Mouse (Mus musculus): ENCODE data around the gene Them5.

Them5 gene

DNA sequence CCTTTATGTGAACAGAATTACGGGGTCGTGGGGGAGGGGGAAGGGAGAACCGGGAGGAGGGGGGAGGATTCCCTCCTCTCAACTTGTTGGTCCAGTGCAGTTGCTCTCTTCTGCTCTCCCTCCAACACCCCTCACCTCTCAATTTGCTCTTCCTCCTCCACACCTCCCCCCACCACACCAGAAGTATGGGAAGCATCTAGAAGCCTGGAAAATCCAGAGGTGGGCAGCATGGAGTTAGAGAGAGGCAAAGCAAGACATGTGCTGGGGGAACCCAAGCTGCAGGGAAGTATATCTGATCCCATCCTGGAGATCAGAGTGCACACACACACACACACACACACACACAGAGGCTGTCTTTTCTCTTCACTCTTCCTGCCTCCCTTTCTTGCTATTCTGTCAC lies 30.1 kb downstream of the Them5 start:
- no peak for DNase-seq (ENCODE audit: low read depth, low spot score)

DNA sequence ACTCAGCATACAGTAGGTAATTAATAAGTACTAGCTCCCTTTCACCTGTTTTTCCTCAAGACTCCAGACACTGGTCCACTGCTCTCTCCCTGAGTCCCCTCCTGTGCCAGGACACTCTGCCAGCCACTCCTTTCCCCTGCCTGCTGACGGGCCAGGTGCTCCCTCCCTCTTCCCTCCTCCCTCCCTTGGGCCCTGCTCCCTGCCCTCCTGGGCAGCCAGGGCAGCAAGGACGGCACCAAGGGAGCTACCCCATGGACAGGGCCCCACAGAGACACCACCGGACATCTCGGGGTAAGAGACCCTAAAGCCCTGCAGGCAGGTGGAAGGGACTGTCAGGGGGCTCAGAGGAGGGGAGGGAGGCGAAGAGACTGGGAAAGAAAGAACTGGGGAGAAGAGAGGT lies 30.7 kb downstream of the Them5 start, which contains the start of gene Rorc:
Gene Rorc, plus strand, starts transcription at position 154 of the 400 bp plus-strand sequence.
- peak; percentile 79 for DNase-seq (ENCODE audit: low read depth, low spot score)

- peak; percentile 76 for DNase-seq (ENCODE audit: low read depth, low spot score)
Measured at GRCm38 (mm10) chr3:94373090-94373489, 31.2 kb downstream of the Them5 start.

DNA sequence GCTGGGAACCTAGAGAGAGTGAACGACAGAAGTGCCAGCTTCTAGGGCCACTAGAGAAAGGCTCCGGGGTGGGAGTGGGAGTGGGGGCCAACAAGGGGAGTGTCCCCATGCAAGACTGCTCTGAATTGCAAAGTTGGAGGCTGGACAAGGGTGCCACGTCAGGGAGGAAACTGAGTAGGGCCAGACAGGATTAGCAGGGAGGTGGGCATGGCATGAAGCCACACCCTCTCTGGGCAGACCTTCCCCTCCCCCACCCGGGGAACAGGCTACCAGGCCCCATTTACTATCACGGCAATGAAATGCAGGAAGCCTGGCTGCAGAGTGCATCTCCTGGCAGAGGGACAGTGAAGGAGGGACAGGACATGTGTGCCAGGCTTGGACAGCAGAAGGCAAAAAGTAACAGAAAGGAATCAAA lies 31.7 kb downstream of the Them5 start:
- DNase-seq (ENCODE audit: low read depth, low spot score), result peak; percentile 77

DNA sequence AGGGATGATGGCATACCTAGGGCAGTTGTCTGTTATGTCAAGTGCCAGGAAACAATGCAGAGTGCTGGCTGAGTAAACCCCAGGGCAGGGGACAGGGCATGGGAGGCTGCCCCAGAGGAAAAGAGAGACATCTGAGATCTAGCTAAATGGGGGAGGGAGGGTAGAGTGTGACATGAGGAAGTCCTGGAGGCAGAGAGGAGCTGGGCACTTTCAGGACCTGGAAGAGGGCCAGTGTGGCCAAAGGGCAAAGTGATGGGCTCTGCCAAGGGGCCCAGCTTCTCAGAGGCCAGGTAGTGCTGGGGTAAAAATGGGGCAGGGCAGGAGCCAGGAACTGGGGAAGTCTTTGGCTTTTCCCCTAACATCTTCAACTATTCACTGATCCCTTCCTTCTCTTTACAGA lies 32.7 kb downstream of the Them5 start:
- no peak for DNase-seq (ENCODE audit: low read depth, low spot score)

DNA sequence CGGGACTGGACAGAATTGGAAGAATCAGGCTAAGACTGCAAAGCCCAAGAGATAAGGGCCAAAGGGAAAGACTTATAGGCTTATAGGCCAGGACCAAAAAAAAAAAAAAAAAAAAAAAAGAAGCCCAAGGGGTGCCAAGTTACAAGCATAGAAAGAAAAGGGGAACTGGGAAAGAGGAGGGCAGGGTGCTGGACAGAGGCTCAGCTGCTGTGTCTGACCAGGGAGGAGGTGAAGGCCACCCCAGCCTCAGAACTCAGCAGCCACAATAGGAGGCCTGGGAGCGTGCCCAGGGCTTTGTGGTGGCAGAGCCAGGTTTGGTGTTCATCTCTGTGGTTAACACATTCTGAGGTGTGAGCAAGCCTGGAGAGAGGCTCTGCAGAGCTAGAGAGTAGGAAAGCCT lies 33.2 kb downstream of the Them5 start:
- no peak for DNase-seq (ENCODE audit: low read depth, low spot score)

DNA sequence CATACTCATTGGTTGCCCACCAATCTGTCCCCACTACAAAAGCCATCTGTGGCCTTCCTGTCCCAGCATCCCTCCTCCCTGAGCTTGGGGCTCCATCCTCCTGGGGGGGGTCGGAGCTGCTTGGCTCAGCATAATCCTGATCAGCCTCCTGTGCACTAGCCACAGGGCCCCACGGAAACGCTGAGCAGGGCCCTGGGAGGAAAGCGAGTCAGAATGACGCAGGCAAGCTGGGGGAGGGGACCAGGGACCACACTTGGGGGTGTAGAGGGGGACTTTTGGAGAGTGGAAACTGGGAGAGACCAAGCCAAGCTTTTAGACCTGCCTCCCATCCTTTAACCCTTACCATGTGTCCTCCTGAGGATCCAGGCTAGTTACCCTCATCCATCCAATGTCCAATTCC lies 34.0 kb downstream of the Them5 start:
- DNase-seq (ENCODE audit: low read depth, low spot score), result no peak

GRCm38 (mm10) chr3:94377028-94377923 lies 35.4 kb downstream of the Them5 start:
- DNase-seq (ENCODE audit: low read depth, low spot score), result no peak

DNA sequence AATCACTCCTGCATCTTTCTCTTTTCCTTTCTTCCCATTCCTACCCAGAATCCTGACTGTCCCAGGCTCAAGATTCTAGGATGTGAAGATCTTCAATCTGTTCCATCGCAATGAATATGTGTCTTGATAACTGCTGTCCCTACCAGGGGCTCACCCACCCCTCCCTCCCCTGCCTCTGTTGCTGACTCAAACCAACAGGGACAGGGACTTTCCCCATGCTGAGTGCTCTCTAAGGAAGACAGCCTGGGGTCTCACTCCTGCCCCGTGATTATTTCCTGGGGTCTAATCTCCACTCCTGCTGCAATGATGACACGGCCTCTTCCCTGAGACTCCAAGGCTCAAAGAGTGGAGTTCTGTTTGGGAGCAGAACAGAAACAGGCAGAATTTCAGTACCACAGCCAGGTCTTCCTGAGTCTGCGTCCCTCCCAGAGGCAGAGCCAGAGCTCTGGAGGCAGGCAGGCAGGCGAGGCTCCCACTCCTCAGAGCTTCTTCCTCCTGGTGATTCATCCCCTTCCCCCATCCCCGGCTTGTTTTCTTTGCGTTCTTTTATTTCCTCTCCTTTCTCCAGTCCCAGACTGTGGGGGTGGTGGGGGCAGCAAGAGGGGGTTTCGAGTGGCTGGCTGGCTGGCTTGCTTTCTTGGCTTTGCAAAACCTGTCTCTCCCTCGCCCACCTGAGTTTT lies 38.1 kb downstream of the Them5 start:
- DNase-seq (ENCODE audit: low read depth, low spot score), result peak; percentile 66

GRCm38 (mm10) chr3:94382308-94382707 lies 40.4 kb downstream of the Them5 start:
- DNase-seq (ENCODE audit: low read depth, low spot score), result no peak

DNA sequence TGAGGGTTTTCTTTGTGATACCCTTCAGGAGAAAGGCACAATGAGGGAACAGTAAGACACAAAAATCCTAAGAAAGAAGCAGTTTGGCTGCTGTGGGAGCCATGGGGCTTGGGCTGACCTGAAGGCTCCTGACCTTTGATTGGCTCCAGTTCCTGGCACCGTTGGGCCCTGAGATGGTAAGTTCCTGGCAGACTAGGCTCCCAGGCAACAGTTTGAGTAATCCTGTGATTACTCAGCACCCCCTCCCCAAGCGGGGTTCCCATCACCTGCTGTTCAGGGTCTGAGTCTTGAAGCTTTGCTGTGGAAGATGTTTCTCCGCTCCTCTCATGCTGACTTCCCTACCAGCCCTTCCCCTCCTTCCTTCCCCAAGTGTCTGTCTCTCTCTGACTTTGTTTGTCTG lies 41.6 kb downstream of the Them5 start:
- DNase-seq (ENCODE audit: low read depth, low spot score), result no peak

DNA sequence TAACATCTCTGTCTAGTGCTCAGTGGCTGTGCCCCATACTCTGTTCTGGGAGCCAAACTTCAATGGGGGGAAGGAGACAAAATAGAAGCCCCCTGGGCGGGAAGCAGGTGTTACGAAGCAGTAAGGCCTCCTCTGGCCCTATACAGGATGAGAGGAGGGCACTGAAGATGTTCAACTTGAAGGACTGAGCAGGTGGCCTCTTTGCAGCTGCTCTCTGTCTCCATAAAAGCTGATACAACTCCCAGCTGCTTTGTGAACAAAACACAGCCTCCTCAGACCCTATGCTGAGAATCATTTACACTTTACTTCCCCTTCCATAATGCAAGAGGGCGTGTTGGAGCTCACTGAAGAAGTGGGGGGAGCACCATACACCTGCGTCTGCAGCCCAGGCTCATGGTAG lies 44.8 kb downstream of the Them5 start:
- DNase-seq (ENCODE audit: low read depth, low spot score), result no peak

GRCm38 (mm10) chr3:94387391-94387790 lies 45.5 kb downstream of the Them5 start:
- no peak for DNase-seq (ENCODE audit: low read depth, low spot score)

DNA sequence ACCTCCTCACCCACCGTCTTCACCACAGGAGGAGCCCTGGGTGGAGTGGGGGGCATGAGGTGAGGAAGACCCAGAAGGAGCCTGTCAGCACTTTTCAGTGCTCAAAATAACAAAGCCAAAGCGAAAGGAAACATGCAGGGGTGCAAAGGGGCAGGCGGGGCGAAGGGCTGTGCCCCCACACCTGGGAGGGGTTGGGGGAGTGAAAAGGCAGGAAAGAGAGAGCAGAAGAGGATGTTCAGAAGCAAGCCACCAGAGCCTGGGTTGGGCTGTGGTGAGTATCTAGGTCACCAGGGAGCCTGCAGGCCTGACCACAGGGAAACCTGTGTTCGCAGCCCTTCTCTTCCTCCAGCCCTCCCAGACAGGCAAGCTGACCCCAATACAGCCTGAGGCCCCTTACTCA lies 46.1 kb downstream of the Them5 start:
- DNase-seq (ENCODE audit: low read depth, low spot score), result no peak

DNA sequence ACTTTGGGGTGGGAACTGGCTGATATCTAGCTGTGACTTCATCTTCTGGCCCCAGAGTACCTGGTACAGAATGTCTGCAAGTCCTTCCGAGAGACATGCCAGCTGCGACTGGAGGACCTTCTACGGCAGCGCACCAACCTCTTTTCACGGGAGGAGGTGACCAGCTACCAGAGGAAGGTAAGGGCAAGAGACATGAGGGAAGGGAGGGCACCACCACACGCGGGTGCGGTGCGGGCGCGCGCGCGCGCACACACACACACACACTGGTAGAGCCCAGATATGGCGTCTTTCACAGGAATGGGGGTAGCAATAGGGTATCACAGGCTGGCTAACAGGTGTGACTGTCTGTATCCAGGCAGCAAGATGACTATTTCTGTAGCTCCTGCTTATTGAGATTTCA lies 47.5 kb downstream of the Them5 start:
- no peak for DNase-seq (ENCODE audit: low read depth, low spot score)

DNA sequence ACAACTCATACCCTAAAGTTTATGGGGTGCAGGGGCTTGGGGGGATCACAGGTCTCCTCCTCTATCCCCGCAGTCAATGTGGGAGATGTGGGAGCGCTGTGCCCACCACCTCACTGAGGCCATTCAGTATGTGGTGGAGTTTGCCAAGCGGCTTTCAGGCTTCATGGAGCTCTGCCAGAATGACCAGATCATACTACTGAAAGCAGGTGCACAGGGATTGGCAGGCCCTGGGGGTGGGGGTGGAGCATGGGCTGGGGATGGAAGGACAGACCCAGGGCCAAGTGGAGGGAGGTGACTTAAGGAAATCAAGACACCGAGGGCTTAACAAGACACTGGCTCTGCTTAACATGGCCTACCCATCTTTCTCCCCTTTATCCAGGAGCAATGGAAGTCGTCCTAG lies 49.1 kb downstream of the Them5 start:
- no peak for DNase-seq (ENCODE audit: low read depth, low spot score)

DNA sequence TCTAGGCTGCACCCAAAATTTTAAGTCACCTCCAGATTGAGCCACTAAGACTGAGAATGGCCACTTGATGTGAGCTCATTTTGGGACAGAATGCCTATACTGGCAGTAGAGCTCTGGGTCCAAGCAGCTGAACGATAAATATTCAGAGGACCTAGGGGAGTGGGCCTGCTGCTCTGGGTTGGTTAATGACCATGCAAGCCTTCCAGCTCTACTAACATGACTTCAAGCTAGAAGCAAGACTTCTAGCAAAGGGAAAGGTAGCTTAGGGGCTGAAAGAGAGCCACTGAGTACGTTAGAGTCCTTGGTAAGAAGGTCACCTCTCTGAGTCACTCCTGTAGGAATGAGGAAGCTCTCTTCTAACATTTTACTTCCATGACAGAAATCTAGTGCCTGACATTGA lies 50.2 kb downstream of the Them5 start:
- no peak for DNase-seq (ENCODE audit: low read depth, low spot score)

DNA sequence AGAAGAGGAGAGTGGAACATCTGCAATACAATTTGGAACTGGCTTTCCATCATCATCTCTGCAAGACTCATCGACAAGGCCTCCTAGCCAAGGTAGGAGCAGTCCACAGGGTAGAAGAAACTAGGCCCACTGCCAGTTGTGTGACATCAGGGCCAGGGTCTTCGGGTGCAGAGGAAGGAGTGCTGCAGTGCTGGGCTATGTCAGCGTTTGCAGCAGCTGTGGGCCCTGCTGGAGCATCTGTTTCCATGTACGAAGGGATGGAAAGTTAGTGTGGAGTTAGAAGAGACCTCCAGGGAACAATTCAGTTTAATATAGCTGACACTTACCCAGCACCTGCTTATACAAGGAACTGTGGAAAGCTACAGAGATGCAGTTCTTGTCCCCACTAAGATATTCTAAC lies 51.1 kb downstream of the Them5 start:
- DNase-seq (ENCODE audit: low read depth, low spot score), result no peak

DNA sequence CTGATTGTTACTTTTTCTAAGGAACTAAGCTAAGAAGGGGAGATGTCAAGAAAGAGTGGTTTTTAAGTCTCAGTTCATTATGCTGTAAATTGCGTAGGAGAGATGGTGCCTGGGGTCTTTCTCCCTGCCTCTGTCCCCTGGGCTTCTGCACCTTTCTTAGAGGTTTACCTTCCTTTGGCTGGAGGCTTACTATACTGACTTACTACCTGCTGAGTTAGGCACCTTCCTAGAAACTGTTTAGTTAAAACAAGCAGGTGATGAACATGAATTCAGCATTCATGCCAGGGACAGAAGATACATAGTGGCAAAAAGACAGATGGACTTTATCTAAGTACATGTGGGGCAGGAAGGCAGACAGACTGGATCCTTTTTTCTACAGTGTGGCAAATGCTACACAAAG lies 54.4 kb downstream of the Them5 start:
- no peak for DNase-seq (ENCODE audit: low read depth, low spot score)

DNA sequence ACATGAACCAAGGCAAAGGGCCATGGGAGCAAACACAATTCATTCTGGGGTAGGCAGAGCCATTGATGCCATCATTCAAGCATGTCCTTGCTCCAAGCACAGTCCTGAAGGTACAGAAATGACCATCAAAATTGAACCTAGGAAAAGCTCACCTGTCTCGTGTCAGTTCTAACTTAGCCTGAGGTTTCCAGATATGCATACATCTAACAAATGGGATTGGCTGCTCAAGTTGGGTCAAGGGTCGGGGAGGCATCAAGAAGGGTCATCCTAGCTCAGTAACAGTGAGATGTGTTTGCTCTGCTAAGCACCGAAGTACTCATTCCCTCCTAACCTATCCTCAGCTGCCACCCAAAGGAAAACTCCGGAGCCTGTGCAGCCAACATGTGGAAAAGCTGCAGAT lies 55.0 kb downstream of the Them5 start:
- no peak for DNase-seq (ENCODE audit: low read depth, low spot score)
